Mouse (Mus musculus) ES-Bruce4 (cell line): ENCODE results near the gene Elmo3. TPM values are rescaled to one million over a fixed set of nuclear protein-coding genes. Genes with fewer than 3 reads are reported as not detected.

Experiments
- H3K27ac ChIP-seq: 2 replicates; pipeline ENCODE4 v1.5.1; 2012; ENCODE audit warnings: low read length, inconsistent platforms; ENCODE audit not compliant: insufficient read depth
- H3K27me3 ChIP-seq: 2 replicates; pipeline ENCODE4 v1.6.1; 2012; ENCODE audit warnings: mild to moderate bottlenecking, low read length, inconsistent platforms; ENCODE audit not compliant: control insufficient read depth, poor library complexity, insufficient read depth, severe bottlenecking
- H3K36me3 ChIP-seq: 2 replicates; pipeline ENCODE4 v1.6.1; 2012; ENCODE audit warnings: inconsistent platforms, mild to moderate bottlenecking, low read length, moderate library complexity; ENCODE audit not compliant: control insufficient read depth, poor library complexity, insufficient read depth, severe bottlenecking
- H3K4me1 ChIP-seq: one replicate; pipeline ENCODE4 v1.8.1; 2011; ENCODE audit warnings: low read length; ENCODE audit not compliant: control insufficient read depth, insufficient read depth
- H3K4me3 ChIP-seq: 2 replicates; pipeline ENCODE4 v1.5.1; 2011; ENCODE audit warnings: low read depth, mild to moderate bottlenecking, low read length
- H3K9ac ChIP-seq: 2 replicates; pipeline ENCODE4 v1.6.1; 2012; ENCODE audit warnings: low read depth, mild to moderate bottlenecking, inconsistent platforms; ENCODE audit not compliant: poor library complexity, severe bottlenecking
- H3K9me3 ChIP-seq: replicated peaks from 2 replicates; pipeline ENCODE4 v1.6.1; 2012; ENCODE audit warnings: mild to moderate bottlenecking, low read length, inconsistent platforms; ENCODE audit not compliant: control insufficient read depth, poor library complexity, insufficient read depth, severe bottlenecking
- CTCF ChIP-seq: IDR thresholded peaks from one replicate; pipeline ENCODE4 v1.8.1; 2011; ENCODE audit warnings: low read depth, low read length
- EP300 ChIP-seq: IDR thresholded peaks from 2 replicates; pipeline ENCODE4 v1.6.1; 2011; ENCODE audit warnings: low read depth, low read length; ENCODE audit not compliant: insufficient read depth
- POLR2A ChIP-seq: IDR thresholded peaks from one replicate; pipeline ENCODE4 v1.8.1; 2011; ENCODE audit warnings: low read length; ENCODE audit not compliant: insufficient read depth
- polyA plus RNA-seq: library from polyadenylated mRNA; stranded (reverse); fragments of >200 nt; gene quantifications from 2 replicates; pipeline ENCODE4 v1.2.4, GENCODE M21; 2011; ENCODE audit warnings: low read depth; ENCODE audit not compliant: missing spikeins, insufficient read depth, insufficient read length

Elmo3 gene
- polyA plus RNA-seq, 1 experiment = 15.6 TPM

DNA sequence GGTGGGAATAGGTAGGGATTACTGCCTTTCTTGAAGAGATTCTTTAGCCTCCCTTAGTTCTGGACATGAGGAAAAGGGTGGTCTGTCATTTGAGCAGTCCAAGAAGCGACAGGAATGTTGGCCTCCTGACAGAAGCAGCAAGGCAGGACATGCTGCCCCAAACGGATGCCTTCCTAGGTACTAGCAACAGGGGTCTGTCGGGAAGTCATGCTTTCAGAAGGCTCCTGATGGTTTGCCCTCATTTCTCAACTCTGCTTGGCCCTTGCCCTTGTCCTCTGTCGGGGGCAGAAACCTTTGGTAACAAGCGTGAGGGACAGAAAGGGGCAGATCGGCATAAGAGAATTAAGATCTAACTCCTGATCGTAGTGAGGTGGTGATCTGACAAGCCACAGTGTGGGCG is 4.7 kb downstream of the Elmo3 start:
- Histone ChIP-seq H3K27me3 (no peaks in the 10 kb centered on the region), H3K27ac (no peak overlapping the region), H3K4me3 (no peak overlapping the region), H3K36me3 (0 out of 2 replicates have a peak, but pooled peaks cover 6% of the 10 kb centered on the region), H3K4me1 (no peaks in the 10 kb centered on the region), H3K9ac (no peak overlapping the region), H3K9me3 (no peaks in the 10 kb centered on the region)
- TF ChIP-seq POLR2A (no peak), CTCF (no peak), EP300 (no peak)

- Histone ChIP-seq H3K4me3 (no peak overlapping the region), H3K9ac (no peak overlapping the region), H3K36me3 (0 out of 2 replicates have a peak, but pooled peaks cover 6% of the 10 kb centered on the region), H3K27ac (no peak overlapping the region), H3K4me1 (no peaks in the 10 kb centered on the region), H3K9me3 (no peaks in the 10 kb centered on the region), H3K27me3 (no peaks in the 10 kb centered on the region)
- TF ChIP-seq POLR2A (no peak), CTCF (no peak), EP300 (no peak)
Measured at GRCm38 (mm10) chr8:105311718-105312117, 6.3 kb downstream of the Elmo3 start.

- Histone ChIP-seq H3K9me3 (no peaks in the 10 kb centered on the region), H3K9ac (no peak overlapping the region), H3K4me3 (no peak overlapping the region), H3K27me3 (no peaks in the 10 kb centered on the region), H3K36me3 (0 out of 2 replicates have a peak, but pooled peaks cover 1% of the 10 kb centered on the region), H3K4me1 (no peaks in the 10 kb centered on the region), H3K27ac (no peak overlapping the region)
- TF ChIP-seq CTCF (no peak), POLR2A (no peak), EP300 (no peak)
Measured at GRCm38 (mm10) chr8:105312891-105313481, 7.6 kb downstream of the Elmo3 start.

GRCm38 (mm10) chr8:105313622-105314402 is 8.4 kb downstream of the Elmo3 start:
- Histone ChIP-seq H3K4me3 (no peak overlapping the region), H3K9ac (no peak overlapping the region), H3K4me1 (no peaks in the 10 kb centered on the region), H3K36me3 (no peaks in the 10 kb centered on the region), H3K27me3 (no peaks in the 10 kb centered on the region), H3K9me3 (no peaks in the 10 kb centered on the region), H3K27ac (no peak overlapping the region)
- TF ChIP-seq POLR2A (no peak), EP300 (no peak), CTCF (no peak)

DNA sequence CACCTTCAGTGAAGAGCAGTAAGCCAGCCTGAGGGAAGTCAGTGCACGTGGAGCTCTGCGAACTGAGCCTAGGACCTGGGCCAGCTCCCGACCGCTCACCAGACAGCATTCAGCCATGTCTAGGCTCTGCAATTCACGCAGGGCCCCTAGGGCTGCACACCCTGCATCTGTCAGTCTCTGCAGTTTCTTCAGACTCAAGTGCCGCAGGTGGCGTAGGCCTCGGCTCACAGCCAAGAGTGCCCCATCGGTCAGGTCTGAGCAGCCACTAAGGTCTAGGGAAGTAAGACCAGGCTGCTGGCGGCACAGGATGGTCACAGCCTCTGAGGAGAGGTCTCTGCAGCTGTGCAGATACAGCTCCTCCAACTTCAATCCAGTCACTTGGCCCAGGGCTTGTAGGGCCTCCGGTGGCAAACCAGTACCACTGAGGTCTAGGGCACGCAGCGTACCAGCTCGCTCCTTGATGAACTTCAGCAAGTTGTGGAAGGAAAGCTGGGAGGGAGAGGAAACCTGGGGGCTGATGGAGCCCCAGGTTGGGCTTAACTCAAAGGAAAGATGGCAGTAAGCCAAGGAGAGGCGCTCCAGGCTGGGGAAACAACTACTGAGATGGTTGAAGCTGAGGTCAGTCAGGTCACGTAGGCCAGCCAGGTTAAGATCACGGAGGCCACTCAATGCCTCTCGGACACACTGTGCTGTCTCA is 9.8 kb downstream of the Elmo3 start:
- Histone ChIP-seq H3K27ac (no peak overlapping the region), H3K4me3 (no peak overlapping the region), H3K9ac (no peak overlapping the region), H3K9me3 (no peaks in the 10 kb centered on the region), H3K4me1 (no peaks in the 10 kb centered on the region), H3K27me3 (no peaks in the 10 kb centered on the region), H3K36me3 (no peaks in the 10 kb centered on the region)
- TF ChIP-seq POLR2A = no peak
- TF ChIP-seq CTCF = no peak
- no peak for TF ChIP-seq EP300
